Mouse (Mus musculus) neural tube, embryonic 12.5 days (tissue): Measurements from ENCODE around the gene Cxcl2. TPM values are rescaled to one million over a fixed set of nuclear protein-coding genes. Genes with fewer than 3 reads are reported as not detected.

Experiments
- ATAC-seq: fragments of 200-750 bp; cut with Nextera tagmentation; 2 replicates; pipeline ENCODE4 v1.8.0; 2017; ENCODE audit warnings: low read depth, mild to moderate bottlenecking, moderate TSS enrichment, moderate library complexity; ENCODE audit not compliant: low FRiP score
- H3K27ac ChIP-seq: fragments of 300-500 bp; sonication (generic); 2 replicates; pipeline ENCODE4 v1.5.1; 2016
- H3K27me3 ChIP-seq: fragments of 300-500 bp; sonication (generic); replicated peaks from 2 replicates; pipeline ENCODE4 v1.6.1; 2016; ENCODE audit warnings: mild to moderate bottlenecking
- H3K36me3 ChIP-seq: fragments of 300-500 bp; sonication (generic); 2 replicates; pipeline ENCODE4 v1.6.1; 2016; ENCODE audit warnings: mild to moderate bottlenecking
- H3K4me1 ChIP-seq: fragments of 300-500 bp; sonication (generic); 2 replicates; pipeline ENCODE4 v1.6.1; 2016
- H3K4me2 ChIP-seq: fragments of 300-500 bp; sonication (generic); replicated peaks from 2 replicates; pipeline ENCODE4 v1.6.1; 2016; ENCODE audit warnings: mild to moderate bottlenecking
- H3K4me3 ChIP-seq: fragments of 300-500 bp; sonication (generic); 2 replicates; pipeline ENCODE4 v1.5.1; 2016
- H3K9ac ChIP-seq: fragments of 300-500 bp; sonication (generic); 2 replicates; pipeline ENCODE4 v1.6.1; 2016; ENCODE audit warnings: mild to moderate bottlenecking
- H3K9me3 ChIP-seq: fragments of 300-500 bp; sonication (generic); 2 replicates; pipeline ENCODE4 v1.6.1; 2016; ENCODE audit warnings: mild to moderate bottlenecking
- WGBS: fragments of 180-500 bp; shearing (Covaris S2); methylation state at CpG from one replicate; pipeline ENCODE4 v1.1.7; 2016; 5-methylcytosine and 5-hydroxymethylcytosine counted together
- polyA plus RNA-seq: library from polyadenylated mRNA; unstranded; fragments of >200 nt; fragmentation: Nextera tagmentation; extraction: Ambion mirVana; gene quantifications from 2 replicates; pipeline ENCODE4 v1.2.1, GENCODE M21; 2016

Gene Cxcl2
- polyA plus RNA-seq, result not detected in 2 replicates

GRCm38 (mm10) chr5:90903339-90904020 is at the start of gene Cxcl2:
Gene Cxcl2, plus strand, starts transcription at chr5:90903871.
- 7% methylated on average over 22 of the region's 22 CpGs for WGBS
- H3K9me3 ChIP-seq, result no peaks in the 10 kb centered on the region
- peaks cover 7% of the 10 kb centered on the region; the same call in 1 of the 2 replicates for H3K4me1 ChIP-seq
- peak; percentile 61 for ATAC-seq
- peaks cover 6% of the 10 kb centered on the region; the same call in 1 of the 2 replicates for H3K27me3 ChIP-seq
- H3K27ac ChIP-seq, result no peak within 1 kb of the TSS
- H3K9ac ChIP-seq, result no peak within 1 kb of the TSS
- no peaks in the 10 kb centered on the region for H3K36me3 ChIP-seq
- H3K4me3 ChIP-seq, result peak within 1 kb of the TSS; percentile 9
- peak within 1 kb of the TSS; percentile 57 for H3K4me2 ChIP-seq

- Histone ChIP-seq H3K9me3 (no peaks in the 10 kb centered on the region), H3K4me3 (no peak overlapping the region), H3K27me3 (no peaks in the 10 kb centered on the region), H3K4me1 (no peaks in the 10 kb centered on the region), H3K36me3 (no peaks in the 10 kb centered on the region), H3K4me2 (no peak overlapping the region), H3K27ac (no peak overlapping the region), H3K9ac (no peak overlapping the region)
- 77% methylated on average over 7 of the region's 7 CpGs for WGBS
- no peak for ATAC-seq
Observed at GRCm38 (mm10) chr5:90855308-90856230, 48.1 kb upstream of the Cxcl2 start.

GRCm38 (mm10) chr5:90857463-90857862 is 46.2 kb upstream of the Cxcl2 start:
- no peaks in the 10 kb centered on the region for H3K36me3 ChIP-seq
- no peak overlapping the region for H3K4me2 ChIP-seq
- ATAC-seq, result no peak
- H3K9me3 ChIP-seq, result no peaks in the 10 kb centered on the region
- no peak overlapping the region for H3K27ac ChIP-seq
- no peak overlapping the region for H3K9ac ChIP-seq
- WGBS, result 81% methylated on average over 5 of the region's 5 CpGs
- no peaks in the 10 kb centered on the region for H3K4me1 ChIP-seq
- no peaks in the 10 kb centered on the region for H3K27me3 ChIP-seq
- no peak overlapping the region for H3K4me3 ChIP-seq

GRCm38 (mm10) chr5:90858429-90858828 is 45.2 kb upstream of the Cxcl2 start:
- H3K4me2 ChIP-seq, result no peak overlapping the region
- no peaks in the 10 kb centered on the region for H3K27me3 ChIP-seq
- no peaks in the 10 kb centered on the region for H3K9me3 ChIP-seq
- 88% methylated on average over 2 of the region's 2 CpGs for WGBS
- no peaks in the 10 kb centered on the region for H3K36me3 ChIP-seq
- no peak for ATAC-seq
- H3K4me3 ChIP-seq, result no peak overlapping the region
- H3K9ac ChIP-seq, result no peak overlapping the region
- no peak overlapping the region for H3K27ac ChIP-seq
- H3K4me1 ChIP-seq, result no peaks in the 10 kb centered on the region

GRCm38 (mm10) chr5:90859031-90859430 is 44.6 kb upstream of the Cxcl2 start:
- Histone ChIP-seq H3K27ac (no peak overlapping the region), H3K4me2 (no peak overlapping the region), H3K9ac (no peak overlapping the region), H3K27me3 (no peaks in the 10 kb centered on the region), H3K4me1 (no peaks in the 10 kb centered on the region), H3K9me3 (no peaks in the 10 kb centered on the region), H3K36me3 (no peaks in the 10 kb centered on the region), H3K4me3 (no peak overlapping the region)
- no peak for ATAC-seq
- WGBS, result 82% methylated on average over 3 of the region's 3 CpGs

- no peaks in the 10 kb centered on the region for H3K27me3 ChIP-seq
- H3K9me3 ChIP-seq, result no peaks in the 10 kb centered on the region
- H3K4me3 ChIP-seq, result no peak overlapping the region
- no peak overlapping the region for H3K9ac ChIP-seq
- H3K36me3 ChIP-seq, result no peaks in the 10 kb centered on the region
- ATAC-seq, result no peak
- H3K4me1 ChIP-seq, result no peaks in the 10 kb centered on the region
- 86% methylated on average over 6 of the region's 6 CpGs for WGBS
- H3K4me2 ChIP-seq, result no peak overlapping the region
- no peak overlapping the region for H3K27ac ChIP-seq
Observed at GRCm38 (mm10) chr5:90861876-90862375, 41.7 kb upstream of the Cxcl2 start.

- Histone ChIP-seq H3K4me3 (no peak overlapping the region), H3K4me1 (no peaks in the 10 kb centered on the region), H3K36me3 (no peaks in the 10 kb centered on the region), H3K27ac (no peak overlapping the region), H3K9me3 (no peaks in the 10 kb centered on the region), H3K27me3 (no peaks in the 10 kb centered on the region), H3K4me2 (no peak overlapping the region), H3K9ac (no peak overlapping the region)
- ATAC-seq, result no peak
Observed at GRCm38 (mm10) chr5:90866770-90867169, 36.9 kb upstream of the Cxcl2 start.

- no peak overlapping the region for H3K4me3 ChIP-seq
- 84% methylated on average over 7 of the region's 7 CpGs for WGBS
- no peak for ATAC-seq
- no peaks in the 10 kb centered on the region for H3K9me3 ChIP-seq
- H3K9ac ChIP-seq, result no peak overlapping the region
- no peaks in the 10 kb centered on the region for H3K36me3 ChIP-seq
- H3K27me3 ChIP-seq, result no peaks in the 10 kb centered on the region
- H3K27ac ChIP-seq, result no peak overlapping the region
- no peak overlapping the region for H3K4me2 ChIP-seq
- no peaks in the 10 kb centered on the region for H3K4me1 ChIP-seq
Observed at GRCm38 (mm10) chr5:90872377-90872776, 31.3 kb upstream of the Cxcl2 start.

GRCm38 (mm10) chr5:90876045-90876444 is 27.6 kb upstream of the Cxcl2 start:
- 80% methylated on average over 4 of the region's 4 CpGs for WGBS
- no peaks in the 10 kb centered on the region for H3K4me1 ChIP-seq
- no peaks in the 10 kb centered on the region for H3K36me3 ChIP-seq
- H3K27ac ChIP-seq, result no peak overlapping the region
- ATAC-seq, result no peak
- no peak overlapping the region for H3K9ac ChIP-seq
- H3K27me3 ChIP-seq, result no peaks in the 10 kb centered on the region
- no peaks in the 10 kb centered on the region for H3K9me3 ChIP-seq
- no peak overlapping the region for H3K4me2 ChIP-seq
- no peak overlapping the region for H3K4me3 ChIP-seq

- Histone ChIP-seq H3K27me3 (no peaks in the 10 kb centered on the region), H3K36me3 (no peaks in the 10 kb centered on the region), H3K27ac (no peak overlapping the region), H3K4me2 (no peak overlapping the region), H3K4me1 (no peaks in the 10 kb centered on the region), H3K9ac (no peak overlapping the region), H3K9me3 (no peaks in the 10 kb centered on the region), H3K4me3 (no peak overlapping the region)
- WGBS, result 87% methylated on average over 8 of the region's 8 CpGs
- ATAC-seq, result no peak
Observed at GRCm38 (mm10) chr5:90876471-90877172, 27.0 kb upstream of the Cxcl2 start.

- Histone ChIP-seq H3K4me1 (no peaks in the 10 kb centered on the region), H3K4me2 (no peak overlapping the region), H3K27ac (no peak overlapping the region), H3K4me3 (no peak overlapping the region), H3K27me3 (no peaks in the 10 kb centered on the region), H3K9me3 (no peaks in the 10 kb centered on the region), H3K36me3 (no peaks in the 10 kb centered on the region), H3K9ac (no peak overlapping the region)
- ATAC-seq, result no peak
Observed at GRCm38 (mm10) chr5:90877173-90877512, 26.5 kb upstream of the Cxcl2 start.
